Mouse (Mus musculus): ENCODE results near the gene Cdh5. TPM values are rescaled to one million over a fixed set of nuclear protein-coding genes. Genes with fewer than 3 reads are reported as not detected.

Cdh5 gene
- polyA plus RNA-seq, 1 experiment from 2014 or later = 18.1 TPM

DNA sequence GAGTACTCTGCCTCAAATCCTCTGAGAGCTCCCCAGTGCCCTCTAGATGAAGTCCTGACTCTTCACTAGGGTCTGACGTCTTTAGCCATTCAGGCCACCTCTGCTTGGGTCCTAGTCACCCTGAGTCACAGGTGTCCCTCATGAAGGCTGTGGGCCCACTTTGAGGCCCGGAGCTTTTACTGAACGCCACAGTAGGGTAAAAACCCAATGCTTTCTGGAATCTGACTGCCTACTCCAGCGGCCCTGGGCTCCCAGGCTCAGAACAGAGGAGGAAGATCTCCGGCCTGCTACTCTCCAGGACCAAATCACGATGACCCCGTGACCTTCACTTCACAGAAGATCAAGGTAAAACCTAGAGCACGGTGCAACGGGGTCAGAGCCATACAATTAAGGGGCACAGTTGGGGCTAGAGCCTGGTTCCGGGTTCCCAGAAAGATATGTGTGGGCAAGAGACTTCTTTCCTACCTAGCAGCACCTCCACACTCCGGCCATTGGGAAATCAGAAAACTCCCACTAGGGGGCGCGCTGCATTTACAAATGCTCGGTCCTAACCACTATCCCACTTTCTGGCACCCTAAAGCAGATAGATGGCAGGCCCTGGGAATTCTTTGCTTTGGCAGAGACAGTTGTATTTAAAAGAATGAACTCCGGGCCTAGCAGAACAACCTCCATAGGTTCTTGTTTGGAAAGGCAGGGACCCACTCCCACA lies 44.7 kb downstream of the Cdh5 start:
- Histone ChIP-seq H3K4me3 (no peak overlapping the region), H3K27ac (replicated peaks) (no peak overlapping the region), H3K4me2 (no peak overlapping the region), H3K4me1 (replicated peaks) (no peaks in the 10 kb centered on the region), H3K9me3 (no peaks in the 10 kb centered on the region), H3K9ac (no peak overlapping the region), H3K36me3 (no peaks in the 10 kb centered on the region), H3K27me3 (no peaks in the 10 kb centered on the region)
- WGBS = 34% methylated on average over 15 of the region's 15 CpGs
- peak; percentile 89 for ATAC-seq (ENCODE audit: low read depth)

DNA sequence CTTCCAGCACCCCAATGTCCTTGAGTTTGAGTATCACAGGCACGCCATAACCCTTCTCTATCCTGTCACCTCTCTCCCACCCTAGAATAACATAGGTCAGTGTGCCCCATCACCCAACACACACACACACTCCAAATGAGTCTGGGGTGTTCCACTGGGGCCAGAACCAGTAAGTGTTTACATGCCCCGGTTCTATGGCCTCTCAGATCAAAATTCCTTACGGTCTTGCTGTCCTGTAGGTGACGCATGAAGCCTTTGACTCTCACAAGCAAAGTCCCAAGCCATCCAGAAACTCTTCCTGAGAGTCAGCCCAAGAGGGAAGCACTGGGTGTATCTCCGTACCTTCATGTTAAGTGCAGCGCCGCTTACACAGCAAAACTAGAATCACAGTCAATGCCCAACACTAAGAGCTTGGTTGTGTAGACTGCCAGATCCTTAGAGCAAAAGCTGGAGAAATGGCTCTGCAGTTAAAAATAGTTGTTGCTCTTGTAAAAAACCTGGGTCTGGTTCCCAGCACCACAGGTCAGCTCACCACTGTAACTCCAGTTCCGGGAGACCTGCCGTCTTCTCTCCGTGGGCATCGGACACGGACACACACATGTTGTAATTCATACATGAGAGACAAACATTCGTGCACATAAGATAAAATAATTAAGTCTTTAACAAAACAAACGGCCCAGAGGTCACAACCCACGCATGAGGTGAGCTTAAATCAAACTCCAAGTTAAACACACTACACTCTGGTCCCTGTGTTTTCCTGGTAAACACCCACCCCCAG lies 45.5 kb downstream of the Cdh5 start:
- no peak for ATAC-seq (ENCODE audit: low read depth)
- 89% methylated on average over 15 of the region's 15 CpGs for whole genome bisulfite sequencing
- no peaks in the 10 kb centered on the region for H3K27me3 ChIP-seq

DNA sequence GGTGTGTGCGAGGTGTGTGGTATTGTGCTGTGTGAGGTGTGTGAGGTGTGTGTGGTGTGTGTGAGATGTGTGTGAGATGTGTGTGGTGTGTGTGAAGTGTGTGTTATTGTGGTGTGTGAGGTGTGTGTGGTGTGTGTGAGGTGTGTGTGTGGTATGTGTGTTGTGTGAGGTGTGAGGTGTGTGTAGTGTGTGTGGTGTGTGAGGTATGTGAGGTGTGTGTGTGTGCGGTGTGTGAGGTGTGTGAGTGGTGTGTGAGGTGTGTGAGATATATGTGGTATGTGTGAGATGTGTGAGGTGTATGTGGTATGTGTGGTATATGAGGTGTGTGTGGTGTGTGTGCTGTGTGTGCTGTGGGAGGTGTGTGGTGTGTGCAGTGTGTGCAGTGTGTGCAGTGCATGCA lies 46.5 kb downstream of the Cdh5 start:
- WGBS = 94% methylated on average over 2 of the region's 2 CpGs
- no peak for ATAC-seq (ENCODE audit: low read depth)
- H3K36me3 ChIP-seq = no peaks in the 10 kb centered on the region
- H3K9ac ChIP-seq = no peak overlapping the region
- no peaks in the 10 kb centered on the region for H3K4me1 ChIP-seq (replicated peaks)
- no peaks in the 10 kb centered on the region for H3K9me3 ChIP-seq
- H3K27me3 ChIP-seq = no peaks in the 10 kb centered on the region
- H3K4me3 ChIP-seq = no peak overlapping the region
- no peak overlapping the region for H3K4me2 ChIP-seq
- no peak overlapping the region for H3K27ac ChIP-seq (replicated peaks)

More for the DNA sequence above, 45.5 kb downstream of the Cdh5 start:
- Histone ChIP-seq H3K27ac (replicated peaks) (no peak overlapping the region), H3K9me3 (no peaks in the 10 kb centered on the region), H3K4me1 (replicated peaks) (no peaks in the 10 kb centered on the region), H3K36me3 (no peaks in the 10 kb centered on the region), H3K4me3 (no peak overlapping the region), H3K9ac (no peak overlapping the region), H3K4me2 (no peak overlapping the region)

DNA sequence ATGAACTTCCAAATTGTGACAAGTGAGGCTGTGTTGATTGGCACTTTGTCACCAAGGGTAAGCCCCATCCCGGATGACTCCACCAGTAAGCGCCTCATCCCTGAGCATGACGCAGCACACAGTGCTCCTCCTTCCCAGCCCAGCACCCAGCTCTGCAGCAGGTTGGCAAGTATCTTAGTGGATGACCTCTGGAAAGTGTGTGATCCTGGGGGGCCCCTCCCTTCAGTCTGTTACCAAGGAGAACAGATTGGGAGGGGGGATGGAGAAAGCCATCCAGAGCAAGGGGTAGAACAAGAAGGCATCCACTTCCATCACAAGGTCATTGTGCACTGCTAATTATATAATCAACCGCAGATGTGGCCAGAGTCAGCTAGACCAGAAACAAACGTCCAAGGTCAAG lies 59.3 kb downstream of the Cdh5 start:
- no peak overlapping the region for H3K4me2 ChIP-seq
- H3K27me3 ChIP-seq = no peaks in the 10 kb centered on the region; the same call in 1 of the 2 replicates
- no peak overlapping the region for H3K9ac ChIP-seq
- H3K36me3 ChIP-seq = no peaks in the 10 kb centered on the region
- WGBS = 76% methylated on average over 5 of the region's 5 CpGs
- no peak for ATAC-seq (ENCODE audit: low read depth)
- no peaks in the 10 kb centered on the region for H3K4me1 ChIP-seq (replicated peaks)
- no peaks in the 10 kb centered on the region for H3K9me3 ChIP-seq
- H3K27ac ChIP-seq (replicated peaks) = no peak overlapping the region
- H3K4me3 ChIP-seq = no peak overlapping the region

DNA sequence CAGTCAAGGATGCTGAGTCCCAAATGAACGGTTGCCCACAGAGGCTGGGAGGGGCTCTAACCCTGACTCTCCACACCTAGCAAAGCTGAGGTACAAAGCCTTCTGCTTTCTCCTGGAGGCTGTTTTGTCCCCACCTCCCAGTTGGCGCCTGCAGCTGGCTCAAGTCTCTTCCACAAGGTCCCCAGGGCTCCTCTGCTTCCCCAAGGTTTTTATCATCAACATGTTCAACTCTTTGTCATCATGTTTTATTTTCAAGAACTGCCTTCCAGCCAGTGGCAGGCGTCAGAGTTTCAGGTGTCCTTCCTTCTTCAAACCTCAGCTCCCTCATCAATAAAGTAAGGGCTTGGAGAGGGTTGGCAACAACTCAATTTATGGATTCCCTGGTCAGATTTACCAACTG lies 68.0 kb downstream of the Cdh5 start:
- no peak for ATAC-seq (ENCODE audit: low read depth)
- Histone ChIP-seq H3K27ac (replicated peaks) (no peak overlapping the region), H3K4me1 (replicated peaks) (peaks cover 12% of the 10 kb centered on the region; the same call in 1 of the 2 replicates), H3K9me3 (no peaks in the 10 kb centered on the region), H3K4me3 (no peak overlapping the region), H3K36me3 (no peaks in the 10 kb centered on the region), H3K9ac (no peak overlapping the region), H3K4me2 (no peak overlapping the region), H3K27me3 (peaks cover 32% of the 10 kb centered on the region)
- WGBS = 74% methylated on average over 3 of the region's 3 CpGs

DNA sequence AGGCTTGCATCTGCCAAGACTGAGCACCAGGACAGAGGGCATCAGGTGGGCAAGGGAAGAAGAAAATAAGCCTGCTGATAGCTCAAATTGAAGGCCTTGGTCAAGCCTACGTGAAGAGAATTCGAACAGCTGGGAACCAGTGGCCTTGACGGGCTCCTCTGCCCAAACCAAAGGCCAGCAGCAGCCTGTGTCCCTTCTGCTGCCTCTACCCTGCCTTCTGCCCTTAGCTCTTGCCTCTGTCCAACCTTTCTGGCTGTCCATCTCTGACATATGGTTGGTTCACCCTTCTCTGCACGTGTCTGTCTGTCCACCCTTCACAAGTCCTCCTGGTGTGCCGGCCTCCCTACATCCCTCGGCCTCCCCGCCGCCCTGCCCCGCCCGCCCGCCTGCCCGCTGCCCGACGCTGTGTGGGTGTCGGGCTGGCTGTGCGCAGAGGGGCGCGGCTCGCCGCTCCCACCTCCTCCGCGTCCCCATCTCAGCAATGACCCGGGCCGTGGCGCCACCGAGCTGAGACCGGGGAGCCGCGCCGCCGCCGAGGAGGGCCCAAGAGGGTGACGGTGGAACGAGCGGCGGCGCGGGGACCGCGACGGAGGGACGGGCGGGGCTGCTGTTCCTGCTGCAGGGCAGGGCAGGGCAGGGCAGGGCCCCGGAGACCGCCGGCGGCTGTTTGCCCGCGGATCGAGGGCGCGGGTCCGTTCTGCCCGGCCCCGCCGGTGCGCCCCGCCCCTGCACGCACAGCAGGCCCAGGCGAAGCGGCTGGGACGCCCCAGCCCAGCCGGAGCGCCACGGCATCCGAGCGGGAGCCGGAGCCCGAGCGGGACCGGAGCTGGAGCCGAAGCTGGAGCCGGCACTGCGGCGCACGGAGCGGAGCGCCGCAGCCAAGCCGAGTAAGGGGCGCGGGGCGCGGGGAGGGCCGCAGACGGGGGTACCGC lies 69.0 kb downstream of the Cdh5 start, which contains the start of gene Bean1:
Gene Bean1, plus strand, starts transcription at position 325 of the 932 bp plus-strand sequence.
- 2% methylated on average over 75 of the region's 87 CpGs for WGBS
- ATAC-seq (ENCODE audit: low read depth) = peak; percentile 84
- Histone ChIP-seq H3K4me1 (replicated peaks) (peaks cover 12% of the 10 kb centered on the region; the same call in 1 of the 2 replicates), H3K9ac (peak within 1 kb of the TSS; percentile 91), H3K4me2 (peak within 1 kb of the TSS; percentile 89), H3K9me3 (no peaks in the 10 kb centered on the region), H3K4me3 (peak within 1 kb of the TSS; percentile 68), H3K27ac (replicated peaks) (peak within 1 kb of the TSS; percentile 61), H3K36me3 (no peaks in the 10 kb centered on the region), H3K27me3 (peaks cover 32% of the 10 kb centered on the region)

DNA sequence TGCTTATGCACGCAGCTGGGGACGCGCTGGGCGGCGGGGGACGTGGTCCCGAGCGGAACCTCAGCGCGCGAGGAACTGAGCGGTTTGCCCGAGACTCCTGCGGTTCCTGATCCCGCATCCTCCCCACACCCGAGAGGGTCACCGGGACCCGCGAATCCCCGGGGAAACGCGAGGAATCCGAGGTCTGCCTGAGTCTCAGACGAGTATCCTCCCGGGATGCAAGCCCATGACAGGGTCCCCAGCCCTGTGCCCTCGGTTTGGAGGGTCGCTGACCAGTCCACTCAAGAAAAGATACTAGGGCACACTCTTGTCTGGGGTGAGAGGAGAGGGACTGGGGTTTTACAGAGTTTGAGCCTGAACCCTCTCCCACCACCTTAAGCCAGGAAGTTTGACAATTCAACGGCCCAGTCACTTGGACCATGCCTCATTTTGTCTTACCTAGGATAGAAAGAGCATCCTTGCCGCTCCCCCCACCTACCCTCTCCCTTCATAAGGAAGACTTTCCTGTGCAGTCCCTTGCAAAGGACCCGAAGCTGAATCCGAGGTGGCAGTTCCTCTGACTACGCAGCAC lies 69.7 kb downstream of the Cdh5 start:
- WGBS = 4% methylated on average over 32 of the region's 32 CpGs

DNA sequence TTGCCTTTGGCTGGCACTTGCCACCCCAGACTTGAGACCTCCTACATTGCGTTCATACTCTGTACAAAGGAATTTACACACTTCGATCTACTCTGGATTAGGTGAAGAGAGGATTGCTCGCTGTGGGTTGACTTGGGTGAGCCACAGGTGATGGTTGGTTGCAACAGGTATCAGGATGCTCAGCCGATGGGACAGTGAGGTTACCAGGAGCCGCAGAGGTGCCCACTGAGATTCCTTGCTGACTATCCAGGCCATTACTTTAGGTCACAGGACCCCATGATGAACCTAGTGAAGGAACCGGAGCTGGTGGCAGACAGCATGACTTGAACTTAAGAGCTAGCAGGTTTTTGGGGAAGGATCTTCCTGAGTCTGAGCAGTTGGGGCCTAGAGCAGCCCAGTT lies 71.0 kb downstream of the Cdh5 start:
- Histone ChIP-seq H3K27ac (replicated peaks) (no peak overlapping the region), H3K4me1 (replicated peaks) (peaks cover 12% of the 10 kb centered on the region; the same call in 1 of the 2 replicates), H3K4me2 (no peak overlapping the region), H3K36me3 (no peaks in the 10 kb centered on the region), H3K9ac (no peak overlapping the region), H3K4me3 (no peak overlapping the region), H3K9me3 (no peaks in the 10 kb centered on the region), H3K27me3 (peaks cover 32% of the 10 kb centered on the region)
- 92% methylated on average over 6 of the region's 6 CpGs for WGBS
- no peak for ATAC-seq (ENCODE audit: low read depth)

More for the DNA sequence above, 69.7 kb downstream of the Cdh5 start:
- Histone ChIP-seq H3K4me3 (peak overlapping the region; percentile 68), H3K4me1 (replicated peaks) (peaks cover 12% of the 10 kb centered on the region; the same call in 1 of the 2 replicates), H3K36me3 (no peaks in the 10 kb centered on the region), H3K4me2 (peak overlapping the region; percentile 89), H3K9me3 (no peaks in the 10 kb centered on the region), H3K9ac (peak overlapping the region; percentile 91), H3K27ac (replicated peaks) (peak overlapping the region; percentile 61; the same call in 1 of the 2 replicates), H3K27me3 (peaks cover 32% of the 10 kb centered on the region)
- ATAC-seq (ENCODE audit: low read depth) = peak; percentile 34

DNA sequence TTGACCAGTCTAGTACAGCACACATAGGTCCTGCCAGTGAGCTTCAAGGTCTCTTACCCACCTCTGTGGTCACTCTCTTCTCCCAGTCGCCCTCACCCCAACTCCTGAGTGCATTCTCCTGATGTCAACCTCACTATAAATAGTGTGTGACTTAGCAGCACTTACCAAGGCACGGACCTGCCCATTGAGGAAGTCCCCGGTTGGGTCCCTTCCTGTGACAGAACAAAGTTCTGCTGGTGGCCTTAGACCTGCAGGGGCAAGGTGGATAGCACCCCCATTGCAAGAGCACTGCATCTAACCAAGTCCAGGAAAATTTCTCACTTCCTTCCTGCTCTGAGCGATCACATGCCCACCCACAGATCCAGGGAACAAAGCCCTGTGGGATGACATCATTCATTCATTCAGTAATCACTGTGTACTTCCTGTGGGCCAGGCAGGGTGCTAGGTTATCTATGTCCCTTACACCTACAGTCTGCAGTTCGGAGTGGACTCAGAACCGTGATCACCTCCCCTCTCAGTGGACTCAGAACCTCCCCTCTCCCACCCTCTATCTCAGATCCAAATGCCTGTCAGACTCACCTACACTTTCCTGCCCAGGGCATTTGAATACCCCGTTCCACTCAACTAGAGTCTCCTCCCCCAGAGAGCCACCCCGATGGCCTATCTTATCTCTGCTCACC lies 74.6 kb downstream of the Cdh5 start:
- peaks cover 26% of the 10 kb centered on the region for H3K27me3 ChIP-seq
- H3K4me3 ChIP-seq = no peak overlapping the region
- H3K9ac ChIP-seq = no peak overlapping the region
- no peak overlapping the region for H3K27ac ChIP-seq (replicated peaks)
- no peaks in the 10 kb centered on the region for H3K9me3 ChIP-seq
- no peaks in the 10 kb centered on the region for H3K36me3 ChIP-seq
- no peak for ATAC-seq (ENCODE audit: low read depth)
- peaks cover 5% of the 10 kb centered on the region; the same call in 1 of the 2 replicates for H3K4me1 ChIP-seq (replicated peaks)
- no peak overlapping the region for H3K4me2 ChIP-seq
- 78% methylated on average over 8 of the region's 8 CpGs for WGBS

DNA sequence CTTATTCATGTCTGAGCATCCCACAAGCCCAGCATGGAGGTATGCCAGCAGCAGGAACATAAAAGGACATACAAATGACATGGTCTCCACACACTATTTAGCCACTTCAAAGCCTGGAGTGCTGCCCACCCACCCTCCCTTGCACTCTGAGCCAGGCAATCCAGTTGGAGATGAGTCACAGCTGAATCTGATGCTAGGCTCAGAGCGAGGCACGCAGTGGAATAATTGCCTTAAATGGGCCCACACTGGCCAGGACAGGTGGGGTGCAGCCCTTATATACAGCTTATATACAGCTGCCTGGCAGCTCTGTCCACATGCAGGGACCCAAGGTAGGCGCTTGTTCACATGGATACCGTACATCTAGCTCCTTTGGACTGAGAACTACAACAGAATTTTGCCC lies 75.6 kb downstream of the Cdh5 start:
- no peak for ATAC-seq (ENCODE audit: low read depth)
- H3K27ac ChIP-seq (replicated peaks) = no peak overlapping the region
- H3K9ac ChIP-seq = no peak overlapping the region
- no peak overlapping the region for H3K4me2 ChIP-seq
- H3K4me3 ChIP-seq = no peak overlapping the region
- no peaks in the 10 kb centered on the region for H3K9me3 ChIP-seq
- no peaks in the 10 kb centered on the region for H3K4me1 ChIP-seq (replicated peaks)
- WGBS = 85% methylated on average over 4 of the region's 4 CpGs
- H3K27me3 ChIP-seq = peaks cover 15% of the 10 kb centered on the region
- no peaks in the 10 kb centered on the region for H3K36me3 ChIP-seq

DNA sequence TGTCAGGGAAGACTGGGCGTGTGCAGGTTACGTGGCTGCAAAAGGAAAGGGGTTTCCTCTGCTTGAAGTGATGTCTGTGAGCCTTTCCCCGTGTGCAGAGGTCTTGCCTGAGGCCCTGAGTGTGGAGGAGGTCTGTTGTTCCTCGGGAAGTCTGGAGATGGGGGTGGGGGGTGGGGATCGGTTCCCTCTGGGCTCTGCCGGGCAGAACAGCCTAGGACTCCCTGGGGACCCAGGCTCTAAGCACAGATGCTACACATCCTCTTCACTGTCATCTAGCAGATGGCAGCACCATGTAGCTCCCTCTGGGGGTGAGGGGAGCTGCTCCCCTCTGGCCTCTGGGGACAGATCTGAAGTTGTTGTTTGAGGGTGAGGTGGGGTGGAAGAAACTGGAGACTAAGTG lies 83.5 kb downstream of the Cdh5 start:
- H3K36me3 ChIP-seq = no peaks in the 10 kb centered on the region
- peaks cover 8% of the 10 kb centered on the region; the same call in 1 of the 2 replicates for H3K4me1 ChIP-seq (replicated peaks)
- no peak overlapping the region for H3K9ac ChIP-seq
- H3K4me2 ChIP-seq = no peak overlapping the region
- H3K9me3 ChIP-seq = no peaks in the 10 kb centered on the region
- WGBS = 26% methylated on average over 6 of the region's 6 CpGs
- H3K27ac ChIP-seq (replicated peaks) = 0 out of 2 replicates have a peak overlapping the region, but pooled peaks have one; percentile 23
- H3K4me3 ChIP-seq = no peak overlapping the region
- no peak for ATAC-seq (ENCODE audit: low read depth)
- H3K27me3 ChIP-seq = no peaks in the 10 kb centered on the region
